Comparison of ENCODE assay signal across 14 mouse cellular contexts in the genomic region with DNA sequence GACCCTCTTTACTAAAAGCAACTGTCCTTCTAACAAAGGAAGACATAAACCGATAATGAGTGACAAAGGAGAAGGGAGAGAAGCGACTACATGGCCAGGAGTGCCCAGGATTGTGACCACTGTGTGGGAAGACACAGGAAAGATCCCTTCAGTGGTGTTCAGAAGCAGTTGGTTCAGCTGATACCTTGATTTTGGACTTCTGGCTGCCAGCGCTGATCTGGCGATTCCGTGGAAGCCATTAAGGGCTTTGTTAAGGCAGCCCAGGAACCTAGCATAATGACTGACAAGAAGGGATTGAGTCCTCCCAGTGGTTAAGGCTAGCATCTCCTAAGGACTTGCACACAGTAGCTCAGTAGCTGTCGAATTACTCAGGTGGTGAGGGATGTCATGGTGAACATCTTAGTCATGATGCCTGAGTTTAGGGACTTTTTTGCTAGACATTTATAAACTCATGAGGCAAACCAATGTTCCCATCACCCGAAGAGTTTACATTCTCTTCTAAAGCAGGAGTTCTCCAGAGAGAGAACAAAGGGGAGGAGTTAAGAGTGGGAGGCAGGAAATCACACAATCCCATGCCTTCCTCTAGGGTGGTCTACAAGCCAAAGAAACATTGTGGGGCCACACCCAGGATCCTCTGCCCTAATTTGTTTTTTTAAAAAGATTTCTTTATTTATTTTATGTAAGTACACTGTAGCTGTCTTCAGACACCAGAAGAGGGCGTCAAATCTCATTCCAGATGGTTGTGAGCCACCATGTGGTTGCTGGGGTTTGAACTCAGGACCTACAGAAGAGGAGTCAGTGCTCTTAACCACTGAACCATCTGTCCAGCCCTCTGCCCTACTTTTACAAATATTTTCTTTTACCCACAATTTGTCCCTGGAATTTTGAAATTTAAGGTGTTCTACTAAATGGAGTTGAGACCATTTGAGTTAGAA. TPM values are rescaled to one million over a fixed set of nuclear protein-coding genes. Genes with fewer than 3 reads are reported as not detected.
DNase-seq lines count a peak whose midpoint lies in the region; ATAC-seq and TF ChIP-seq lines count a peak whose summit lies in the region.
"Had no signal": no experiment of that assay in that cellular context is flagged by ENCODE, and none has a peak within 500 bp of the region (broad histone marks: within the 10 kb centered on the region; RNA-seq: fewer than 3 reads in every experiment).

No protein-coding gene starts in this region.

- DNase-seq in CD4-positive, CD25-positive, alpha-beta regulatory T cell, adult 2 months (ENCODE audit: low read depth, low spot score) = peak; percentile 17
- peak; percentile 5 for DNase-seq in lung, postnatal 0 days (ENCODE audit: low spot score)
- DNase-seq in lung, postnatal 4 days = no peak
- DNase-seq in ES-CJ7 (ENCODE audit: low read depth, low spot score) = peak; percentile 76
- no peak for DNase-seq in limb, embryonic 10.5 days (ENCODE audit: low spot score)
- DNase-seq in urinary bladder, postnatal 25 days (ENCODE audit: low spot score) = no peak
- DNase-seq: adrenal gland, postnatal 10 days; cerebellum, postnatal 25 days had no signal

- H3K9ac ChIP-seq in lung, postnatal 0 days (replicated peaks; ENCODE audit: low read depth) = no peak overlapping the region
- H3K9ac ChIP-seq in kidney, embryonic 14.5 days (ENCODE audit: low read depth, low read length) = no peak overlapping the region

- H3K36me3 ChIP-seq in lung, postnatal 0 days (ENCODE audit: insufficient read depth, low read length) = no peaks in the 10 kb centered on the region
- peaks cover 26% of the 10 kb centered on the region for H3K36me3 ChIP-seq in limb, embryonic 10.5 days
- H3K36me3 ChIP-seq in kidney, embryonic 14.5 days (ENCODE audit: control insufficient read depth, insufficient read depth, low read length) = peaks cover 23% of the 10 kb centered on the region

- no peaks in the 10 kb centered on the region for H3K4me1 ChIP-seq in lung, postnatal 0 days (ENCODE audit: insufficient read depth, low read depth, low read length)
- peaks cover 6% of the 10 kb centered on the region; the same call in 1 of the 2 replicates for H3K4me1 ChIP-seq in limb, embryonic 10.5 days
- no peaks in the 10 kb centered on the region for H3K4me1 ChIP-seq in kidney, embryonic 14.5 days (ENCODE audit: control insufficient read depth, insufficient read depth, low read length)

- H3K27ac ChIP-seq in lung, postnatal 0 days (ENCODE audit: low read length) = no peak overlapping the region
- H3K27ac ChIP-seq in limb, embryonic 10.5 days = peak overlapping the region; percentile 87
- no peak overlapping the region for H3K27ac ChIP-seq in kidney, embryonic 14.5 days (ENCODE audit: low read depth, low read length)
- H3K27ac ChIP-seq: hindbrain, embryonic 13.5 days; left cerebral cortex, adult 2 months; limb, embryonic 15.5 days; macrophage had no signal

- H3K4me2 ChIP-seq in lung, postnatal 0 days (replicated peaks; ENCODE audit: low read depth, low read length) = no peak overlapping the region
- no peak overlapping the region for H3K4me2 ChIP-seq in kidney, embryonic 14.5 days (replicated peaks; ENCODE audit: low read depth, low read length)

- WGBS in lung, postnatal 0 days = 87% methylated on average over 8 of the region's 8 CpGs
- 92% methylated on average over 8 of the region's 8 CpGs for WGBS in limb, embryonic 10.5 days
- 92% methylated on average over 8 of the region's 8 CpGs for WGBS in kidney, embryonic 14.5 days

- no peaks in the 10 kb centered on the region for H3K9me3 ChIP-seq in lung, postnatal 0 days (ENCODE audit: low read length)
- H3K9me3 ChIP-seq in limb, embryonic 10.5 days (replicated peaks) = peaks cover 15% of the 10 kb centered on the region
- H3K9me3 ChIP-seq in kidney, embryonic 14.5 days (ENCODE audit: control insufficient read depth, low read length) = peaks cover 21% of the 10 kb centered on the region

- no peak for TF ChIP-seq EP300 in lung, postnatal 0 days (IDR thresholded peaks at IDR 0.05)

- no peak; the same call in 1 of the 2 replicates for TF ChIP-seq CTCF in lung, postnatal 0 days (IDR thresholded peaks at IDR 0.05)

- H3K27me3 ChIP-seq in lung, postnatal 0 days (replicated peaks; ENCODE audit: insufficient read depth, low read length) = no peaks in the 10 kb centered on the region
- no peaks in the 10 kb centered on the region for H3K27me3 ChIP-seq in limb, embryonic 10.5 days (ENCODE audit: low read depth, poor library complexity, severe bottlenecking)
- no peaks in the 10 kb centered on the region for H3K27me3 ChIP-seq in kidney, embryonic 14.5 days (ENCODE audit: control insufficient read depth, insufficient read depth, low read length)
- H3K27me3 ChIP-seq: hindbrain, embryonic 13.5 days; limb, embryonic 15.5 days had no signal

- H3K4me3 ChIP-seq in lung, postnatal 0 days (ENCODE audit: low read depth, low read length) = no peak overlapping the region
- H3K4me3 ChIP-seq in limb, embryonic 10.5 days = peak overlapping the region; percentile 70; the same call in 1 of the 2 replicates
- H3K4me3 ChIP-seq in kidney, embryonic 14.5 days (ENCODE audit: low read length) = no peak overlapping the region

- no peak for ATAC-seq in CD4-positive, CD25-positive, alpha-beta regulatory T cell, adult 4 months
- ATAC-seq in lung, postnatal 0 days = no peak
- ATAC-seq in kidney, embryonic 14.5 days (ENCODE audit: low FRiP score, low TSS enrichment) = no peak

RNA-seq across cellular contexts. Expression of a gene that starts 29.3 kb away (rescaled TPM):
- polyA plus RNA-seq in CD4-positive, CD25-positive, alpha-beta regulatory T cell, adult 4 months (2017; shearing (Covaris generic)) = 10 to 100 TPM; 85.5 to 86.7 TPM
- polyA plus RNA-seq in lung, postnatal 0 days (2015; fragmentation: Nextera tagmentation; extraction: Ambion mirVana) = 38.1 and 43.8 TPM in 2 replicates
- polyA plus RNA-seq in limb, embryonic 10.5 days (2016; fragmentation: Nextera tagmentation; extraction: Ambion mirVana) = 36.9 and 44.1 TPM in 2 replicates
- 41.8 and 50.8 TPM in 2 replicates for polyA plus RNA-seq in kidney, embryonic 14.5 days (2014; fragmentation: Nextera tagmentation; extraction: Ambion mirVana)

Comparison
In these comparisons a context has a peak if more than half of its experiments do, and no peak if none do; other contexts are left out.
1. DNase-seq: peak in CD4-positive, CD25-positive, alpha-beta regulatory T cell, adult 2 months (single experiment), lung, postnatal 0 days (single experiment) and ES-CJ7 (single experiment); none in lung, postnatal 4 days (0 of 2), limb, embryonic 10.5 days (single experiment) and urinary bladder, postnatal 25 days (single experiment).